Mouse (Mus musculus): ENCODE data around the gene Cd300lg.

DNA sequence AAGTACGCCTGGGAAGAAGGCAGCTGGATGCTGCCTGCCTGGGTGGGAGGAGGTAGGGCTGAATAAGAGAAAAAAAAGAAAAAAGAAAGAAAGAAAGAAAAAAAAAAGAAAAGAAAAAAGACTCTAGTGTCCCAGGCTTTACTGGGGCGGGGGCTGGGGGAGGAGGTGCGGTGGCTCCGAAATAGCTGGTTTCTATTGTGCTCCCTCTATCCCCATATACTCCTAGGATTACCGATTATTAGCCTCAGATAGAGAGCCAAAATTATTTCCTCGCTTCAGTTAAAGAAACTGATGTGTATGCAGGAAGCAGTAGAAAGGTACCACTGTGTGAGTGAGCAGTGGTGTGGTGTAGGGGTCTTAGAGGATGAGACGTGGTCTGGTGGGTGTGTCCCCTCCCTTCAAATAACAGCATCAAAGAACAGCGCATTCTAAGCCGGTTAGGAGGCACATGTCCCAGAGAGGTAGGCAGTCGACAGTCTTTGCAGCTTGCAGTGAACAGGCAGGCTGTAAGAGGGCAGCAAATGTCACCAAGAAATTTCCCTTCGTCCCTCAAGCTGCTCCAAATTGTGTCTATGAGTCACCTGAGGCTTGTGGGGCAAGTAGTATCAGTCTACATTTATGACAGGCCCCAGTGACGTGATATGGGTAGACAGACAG lies 13.8 kb upstream of the Cd300lg start:
- TF ChIP-seq CTCF (IDR thresholded peaks at IDR 0.05; ENCODE audit: insufficient read depth, low read length) (no peak), POLR2A (IDR thresholded peaks at IDR 0.05; ENCODE audit: borderline replicate concordance, extremely low read depth, low read depth, low read length) (no peak)

All from lung, adult 2 months (tissue).